Mouse (Mus musculus) urinary bladder, adult 18-20 months (tissue): ENCODE measurements around the gene Cnn2.
A peak's percentile ranks its signal among the peaks of the same experiment; 100 is the strongest.

Experiments used
- DNase-seq, 2 experiments: peaks; one replicate each; pipeline ENCODE4 v3.0.0; 2022; ENCODE audit warnings: low spot score in 2 of 2, mixed read lengths in 2 of 2

Cnn2 gene

GRCm38 (mm10) chr10:79969124-79969568 is 19.2 kb upstream of the Cnn2 start:
- DNase-seq = no peak

DNA sequence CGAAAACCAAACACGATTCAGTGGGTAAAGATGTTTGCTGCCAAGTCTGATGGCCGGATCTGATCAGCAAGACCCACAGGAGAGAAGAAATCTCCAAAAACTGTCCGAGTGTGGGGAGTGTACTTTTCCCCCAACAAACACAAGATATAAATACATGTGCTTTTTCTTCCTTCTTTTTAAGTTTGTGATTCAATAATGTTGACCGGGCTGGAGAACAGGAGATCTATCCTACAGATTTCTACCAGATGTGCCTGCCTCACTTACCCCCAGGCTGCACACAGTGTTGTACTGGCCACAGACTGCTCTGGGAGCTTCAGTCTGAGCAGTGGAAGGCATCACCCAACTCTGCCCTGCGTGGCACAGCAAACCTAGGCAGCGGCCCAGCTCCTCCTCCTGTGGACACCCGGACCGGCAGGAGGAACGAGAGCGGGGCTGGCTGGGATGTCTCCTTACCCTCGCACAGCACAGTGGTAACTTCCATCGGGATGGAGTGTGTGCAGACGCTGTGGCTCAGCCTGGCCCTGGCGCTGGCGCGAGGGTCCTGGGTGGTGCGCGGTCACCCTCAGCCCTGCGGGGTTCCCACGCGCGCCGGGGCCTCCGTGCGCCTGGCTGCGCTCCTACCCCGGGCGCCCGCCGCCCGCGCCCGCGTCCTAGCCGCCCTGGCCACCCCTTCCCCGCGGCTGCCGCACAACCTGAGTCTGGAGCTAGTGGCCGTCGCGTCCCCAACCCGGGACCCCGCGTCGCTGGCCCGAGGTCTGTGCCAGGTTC is 17.8 kb upstream of the Cnn2 start, which contains the start of gene Grin3b:
Gene Grin3b, plus strand, starts transcription at position 301 of the 768 bp plus-strand sequence.
- DNase-seq = no peak

GRCm38 (mm10) chr10:79971183-79971497 is 17.2 kb upstream of the Cnn2 start:
- DNase-seq = no peak

- no peak for DNase-seq
These were observed 15.6 kb upstream of the Cnn2 start for GRCm38 (mm10) chr10:79972831-79973230.

GRCm38 (mm10) chr10:79974087-79974486 is 14.3 kb upstream of the Cnn2 start:
- DNase-seq = no peak

GRCm38 (mm10) chr10:79974668-79975067 is 13.7 kb upstream of the Cnn2 start:
- no peak for DNase-seq

GRCm38 (mm10) chr10:79976071-79976721 is 12.2 kb upstream of the Cnn2 start:
- DNase-seq = no peak

GRCm38 (mm10) chr10:79976722-79977107 is 11.7 kb upstream of the Cnn2 start:
- no peak for DNase-seq

- DNase-seq = no peak
These were observed 11.1 kb upstream of the Cnn2 start for GRCm38 (mm10) chr10:79977324-79977723.

- no peak for DNase-seq
These were observed 10.3 kb upstream of the Cnn2 start for GRCm38 (mm10) chr10:79978061-79978460.

DNA sequence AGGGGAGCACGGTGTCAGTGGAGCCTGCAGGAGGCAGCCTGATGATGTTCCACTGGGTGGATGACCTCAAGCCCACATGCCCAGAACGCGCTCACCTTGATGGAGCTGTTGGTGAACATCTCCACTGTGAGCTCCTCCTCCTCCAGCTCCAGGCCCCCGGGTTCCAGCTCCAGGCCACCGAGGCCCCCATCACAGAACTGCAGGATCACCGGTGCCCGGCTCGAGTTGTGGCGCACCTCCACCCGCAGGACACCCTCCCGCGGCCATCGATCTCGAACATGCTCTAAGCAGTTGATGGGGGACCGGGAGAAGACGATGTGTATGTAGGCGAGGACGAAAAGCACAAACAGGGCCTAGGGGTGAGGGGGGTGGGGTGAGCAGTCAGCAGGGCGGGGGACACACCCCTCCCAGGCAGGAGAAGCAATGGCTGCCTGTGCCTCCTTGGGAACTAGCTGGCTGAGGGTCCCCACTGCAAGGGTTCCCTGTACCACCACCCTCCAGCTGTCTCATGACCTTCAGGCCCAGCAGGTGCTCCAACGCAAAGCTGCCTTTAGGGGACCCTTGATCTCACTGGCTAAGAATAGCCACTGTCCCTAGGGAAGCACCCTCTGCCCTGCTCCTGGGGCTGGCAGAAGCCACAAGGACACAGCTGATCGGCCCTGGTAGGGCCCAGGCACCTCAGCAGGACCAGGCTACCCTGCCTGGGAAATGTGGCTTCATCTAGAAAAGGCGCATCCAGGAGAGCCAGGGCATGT is 8.8 kb upstream of the Cnn2 start:
- no peak for DNase-seq

GRCm38 (mm10) chr10:79983205-79983604 is 5.2 kb upstream of the Cnn2 start:
- no peak for DNase-seq

DNA sequence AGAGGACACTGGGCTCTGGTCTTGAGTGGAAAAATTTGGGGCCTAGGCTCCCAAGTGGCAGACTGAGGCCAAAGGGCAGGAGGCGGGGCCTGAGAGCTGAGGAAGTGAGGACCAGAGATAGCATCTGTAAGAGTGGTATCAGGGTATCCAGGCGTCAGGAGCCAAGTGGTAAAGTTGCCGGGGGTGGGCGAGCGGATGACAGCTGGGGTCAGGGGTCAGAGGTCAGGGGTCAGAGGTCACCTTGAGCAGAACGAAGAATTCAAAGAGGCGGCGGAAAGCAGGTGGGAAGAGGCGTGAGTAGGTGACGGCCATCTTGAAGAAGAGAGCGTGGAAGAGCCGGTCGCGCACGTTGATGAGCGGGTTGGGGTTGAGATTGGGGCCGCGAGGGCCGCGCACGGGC is 4.7 kb upstream of the Cnn2 start:
- DNase-seq = peak; percentile 50

- DNase-seq = peak; percentile 78 to 83
These were observed 4.1 kb upstream of the Cnn2 start, which contains the start of gene Tmem259 for GRCm38 (mm10) chr10:79984195-79984816. Gene Tmem259 (minus strand): TSS chr10:79984330.

GRCm38 (mm10) chr10:79984871-79985270 is 3.5 kb upstream of the Cnn2 start:
- DNase-seq = peak; percentile 84 to 95

- peak; percentile 33 to 44 for DNase-seq
These were observed 2.8 kb upstream of the Cnn2 start for GRCm38 (mm10) chr10:79985334-79986231.

DNA sequence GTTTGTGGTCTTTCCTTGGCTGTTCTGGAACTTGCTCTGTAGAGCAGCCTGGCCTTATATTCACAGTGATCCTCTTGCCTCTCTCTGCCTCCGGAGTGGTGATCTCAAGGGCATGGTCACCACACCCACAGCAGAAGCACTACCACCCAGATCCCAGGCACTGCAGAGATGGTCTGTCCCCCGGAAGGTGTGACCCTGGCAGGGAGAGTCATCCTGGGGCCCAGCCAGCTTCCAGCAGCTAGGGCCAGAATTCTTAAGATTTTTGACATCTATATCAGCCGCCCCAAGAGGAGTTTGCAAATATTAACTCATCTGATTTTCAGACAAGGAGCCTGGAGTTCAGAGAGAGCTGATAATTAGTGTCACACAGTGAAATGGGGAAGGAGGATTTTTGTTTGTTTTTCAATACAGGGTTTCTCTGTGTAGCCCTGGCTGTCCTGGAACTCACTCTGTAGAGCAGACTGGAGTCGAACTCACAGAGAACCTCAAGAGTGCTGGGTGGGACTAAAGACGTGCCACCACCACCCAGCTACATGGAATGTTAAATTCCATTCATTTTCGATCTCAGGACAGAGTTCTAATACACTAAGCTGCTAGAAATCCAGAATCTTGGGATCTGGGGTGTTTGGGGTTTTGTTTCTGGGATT is 2.0 kb upstream of the Cnn2 start:
- peak in 1 of 2 experiments; percentile 27 for DNase-seq

DNA sequence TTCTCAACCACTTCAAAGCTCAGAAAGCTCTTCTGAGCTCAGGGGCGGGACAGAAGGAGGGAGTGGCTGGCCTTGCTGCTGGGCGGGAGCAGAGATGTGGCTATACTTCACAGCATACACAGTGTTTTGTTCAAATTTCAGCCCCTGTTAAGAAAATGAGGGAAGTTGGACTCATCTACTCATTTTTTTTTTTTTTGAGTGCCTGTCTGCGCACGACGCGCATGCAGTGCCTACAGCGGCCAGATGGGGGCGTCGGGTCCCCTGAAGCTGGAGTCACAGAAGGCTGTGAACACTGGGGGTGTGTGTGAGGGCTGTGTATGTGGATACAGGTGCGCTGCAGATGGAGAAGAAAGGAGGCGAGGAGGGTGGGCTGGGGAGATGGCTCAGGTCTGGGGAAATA is 1.4 kb upstream of the Cnn2 start:
- peak; percentile 59 to 81 for DNase-seq

GRCm38 (mm10) chr10:79987771-79988505 is 446 bp upstream of the Cnn2 start:
- peak in 1 of 2 experiments; percentile 25 for DNase-seq
